Mouse (Mus musculus) embryonic facial prominence, embryonic 11.5 days (tissue): ENCODE data around the gene Rab42. TPM values are rescaled to one million over a fixed set of nuclear protein-coding genes. Genes with fewer than 3 reads are reported as not detected.
A peak's percentile ranks its signal among the peaks of the same experiment; 100 is the strongest.

Experiments
- ATAC-seq: fragments of 200-750 bp; cut with Nextera tagmentation; replicated peaks from 2 replicates; pipeline ENCODE4 v1.8.0; 2017; ENCODE audit warnings: low read depth; ENCODE audit not compliant: insufficient number of reproducible peaks, low FRiP score, low TSS enrichment
- DNase-seq: peaks from one replicate; pipeline ENCODE4 v3.0.0-alpha.2; 2015; ENCODE audit warnings: low spot score
- H3K27ac ChIP-seq: fragments of 300-500 bp; sonication (generic); replicated peaks from 2 replicates; pipeline ENCODE4 v1.5.1; 2014; ENCODE audit warnings: mild to moderate bottlenecking, low read depth, low read length, control low read depth
- H3K27me3 ChIP-seq: fragments of 300-500 bp; sonication (generic); 2 replicates; pipeline ENCODE4 v1.6.1; 2014; ENCODE audit warnings: mild to moderate bottlenecking, low read length, moderate library complexity, mixed read lengths; ENCODE audit not compliant: control insufficient read depth, insufficient read depth
- H3K36me3 ChIP-seq: fragments of 300-500 bp; sonication (generic); replicated peaks from 2 replicates; pipeline ENCODE4 v1.6.1; 2014; ENCODE audit warnings: low read depth, mild to moderate bottlenecking, low read length, moderate library complexity, mixed read lengths; ENCODE audit not compliant: control insufficient read depth, insufficient read depth
- H3K4me1 ChIP-seq: fragments of 300-500 bp; sonication (generic); 2 replicates; pipeline ENCODE4 v1.6.1; 2014; ENCODE audit warnings: low read length, mixed read lengths; ENCODE audit not compliant: control insufficient read depth, insufficient read depth
- H3K4me2 ChIP-seq: fragments of 300-500 bp; sonication (generic); 2 replicates; pipeline ENCODE4 v1.6.1; 2014; ENCODE audit warnings: low read depth, mild to moderate bottlenecking, control low read depth, low read length, moderate library complexity
- H3K4me3 ChIP-seq: fragments of 300-500 bp; sonication (generic); 2 replicates; pipeline ENCODE4 v1.5.1; 2014; ENCODE audit warnings: low read depth, low read length, control low read depth
- H3K9ac ChIP-seq: fragments of 300-500 bp; sonication (generic); replicated peaks from 2 replicates; pipeline ENCODE4 v1.6.1; 2014; ENCODE audit warnings: mild to moderate bottlenecking, control low read depth, low read length
- H3K9me3 ChIP-seq: fragments of 300-500 bp; sonication (generic); replicated peaks from 2 replicates; pipeline ENCODE4 v1.6.1; 2016; ENCODE audit warnings: mild to moderate bottlenecking, low read length, inconsistent platforms, mixed read lengths; ENCODE audit not compliant: control insufficient read depth
- whole genome bisulfite sequencing: fragments of 180-500 bp; shearing (Covaris S2); extraction: QIAGEN DNeasy Blood & Tissue Kit; methylation state at CpG from one replicate; pipeline ENCODE4 v1.1.7; 2014; 5-methylcytosine and 5-hydroxymethylcytosine counted together
- polyA plus RNA-seq: library from polyadenylated mRNA; unstranded; fragments of >200 nt; fragmentation: Nextera tagmentation; extraction: Ambion mirVana; gene quantifications from 2 replicates; pipeline ENCODE4 v1.2.1, GENCODE M21; 2014

Gene Rab42
- polyA plus RNA-seq, 1 experiment from 2014 or later = 0.67 TPM

GRCm38 (mm10) chr4:132275949-132276348 lies 27.2 kb downstream of the Rab42 start:
- no peak for ATAC-seq
- Histone ChIP-seq H3K27me3 (no peaks in the 10 kb centered on the region), H3K4me3 (no peak overlapping the region), H3K36me3 (no peaks in the 10 kb centered on the region), H3K4me1 (no peaks in the 10 kb centered on the region), H3K9me3 (no peaks in the 10 kb centered on the region), H3K27ac (no peak overlapping the region), H3K4me2 (no peak overlapping the region), H3K9ac (no peak overlapping the region)
- no peak for DNase-seq
- 84% methylated on average over 3 of the region's 3 CpGs for whole genome bisulfite sequencing

DNA sequence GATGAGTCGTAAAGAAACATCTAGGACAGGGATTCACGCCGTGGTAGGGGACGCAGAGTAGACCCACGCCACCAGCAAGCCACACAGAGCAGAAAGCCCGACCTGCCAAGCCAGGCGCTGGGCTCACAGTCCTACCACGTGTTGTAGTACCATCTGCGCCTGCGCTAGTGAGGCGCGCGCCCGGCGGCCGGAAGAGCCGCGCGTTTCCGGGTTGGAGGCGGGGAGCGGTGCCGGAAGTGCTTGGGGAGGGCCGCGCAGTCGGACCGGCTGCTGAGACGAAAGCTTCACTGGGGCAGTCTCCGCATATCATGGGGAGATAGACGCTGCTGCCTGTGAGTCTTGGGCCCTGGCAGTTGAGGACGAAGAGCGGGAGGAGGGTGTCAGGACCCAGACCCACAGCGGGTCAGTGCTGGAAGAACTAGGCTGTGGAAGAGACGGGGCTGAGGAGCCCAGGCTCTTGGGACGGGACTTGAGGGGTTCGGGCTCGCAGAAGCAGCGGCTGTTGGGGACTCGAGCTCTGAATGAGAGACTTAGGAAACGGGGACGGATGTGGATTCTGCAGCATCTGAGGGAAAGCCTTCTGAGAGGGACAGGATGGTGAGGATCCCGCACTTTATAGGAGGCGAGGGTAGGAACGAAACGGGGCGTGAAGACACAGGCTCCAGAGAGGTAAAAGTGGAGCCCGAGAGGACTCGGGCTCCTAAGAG lies 28.9 kb downstream of the Rab42 start, which contains the start of gene Taf12:
Taf12 (plus strand) TSS at position 220 of the 707 bp plus-strand sequence.
- Histone ChIP-seq H3K9me3 (no peaks in the 10 kb centered on the region), H3K36me3 (no peaks in the 10 kb centered on the region), H3K4me2 (peak within 1 kb of the TSS; percentile 83), H3K4me3 (peak within 1 kb of the TSS; percentile 49), H3K27me3 (no peaks in the 10 kb centered on the region), H3K4me1 (no peaks in the 10 kb centered on the region), H3K27ac (peak within 1 kb of the TSS; percentile 59), H3K9ac (peak within 1 kb of the TSS; percentile 64)
- WGBS = under 1% methylated on average over 48 of the region's 48 CpGs
- peak; percentile 71 for ATAC-seq
- peak; percentile 95 for DNase-seq

DNA sequence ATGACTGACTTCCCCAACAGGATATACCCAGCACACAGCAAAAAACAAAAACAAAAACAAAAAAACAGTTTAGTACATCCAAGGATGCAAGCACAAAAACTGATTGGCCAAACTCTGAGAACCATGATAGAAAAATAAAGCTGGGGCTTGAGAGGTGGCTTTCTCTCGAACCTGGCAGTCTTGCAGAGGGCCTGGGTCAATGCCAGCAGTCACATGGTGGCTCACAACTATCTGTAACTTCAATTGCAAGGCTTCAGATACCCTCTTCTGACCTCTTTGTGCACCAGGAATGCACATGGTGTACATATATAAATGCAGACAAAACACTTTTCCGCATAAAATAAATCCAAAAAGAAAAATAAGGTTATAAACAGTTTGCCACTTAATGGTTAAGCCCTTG lies 30.0 kb downstream of the Rab42 start:
- ATAC-seq = no peak
- H3K27me3 ChIP-seq = no peaks in the 10 kb centered on the region
- WGBS = 79% methylated on average over 2 of the region's 2 CpGs
- no peak overlapping the region for H3K4me3 ChIP-seq
- H3K36me3 ChIP-seq = no peaks in the 10 kb centered on the region
- H3K4me2 ChIP-seq = no peak overlapping the region; the same call in 1 of the 2 replicates
- no peak for DNase-seq
- no peak overlapping the region for H3K9ac ChIP-seq
- no peaks in the 10 kb centered on the region for H3K9me3 ChIP-seq
- no peak overlapping the region for H3K27ac ChIP-seq
- H3K4me1 ChIP-seq = no peaks in the 10 kb centered on the region

GRCm38 (mm10) chr4:132269740-132270560 lies 33.2 kb downstream of the Rab42 start:
- Histone ChIP-seq H3K27ac (peak overlapping the region; percentile 79; the same call in 1 of the 2 replicates), H3K4me3 (peak overlapping the region; percentile 18), H3K9ac (peak overlapping the region; percentile 61), H3K4me2 (peak overlapping the region; percentile 36), H3K4me1 (no peaks in the 10 kb centered on the region), H3K9me3 (no peaks in the 10 kb centered on the region), H3K36me3 (no peaks in the 10 kb centered on the region), H3K27me3 (no peaks in the 10 kb centered on the region)
- peak; percentile 96 for DNase-seq
- ATAC-seq = peak; percentile 62
- under 1% methylated on average over 35 of the region's 35 CpGs for WGBS

DNA sequence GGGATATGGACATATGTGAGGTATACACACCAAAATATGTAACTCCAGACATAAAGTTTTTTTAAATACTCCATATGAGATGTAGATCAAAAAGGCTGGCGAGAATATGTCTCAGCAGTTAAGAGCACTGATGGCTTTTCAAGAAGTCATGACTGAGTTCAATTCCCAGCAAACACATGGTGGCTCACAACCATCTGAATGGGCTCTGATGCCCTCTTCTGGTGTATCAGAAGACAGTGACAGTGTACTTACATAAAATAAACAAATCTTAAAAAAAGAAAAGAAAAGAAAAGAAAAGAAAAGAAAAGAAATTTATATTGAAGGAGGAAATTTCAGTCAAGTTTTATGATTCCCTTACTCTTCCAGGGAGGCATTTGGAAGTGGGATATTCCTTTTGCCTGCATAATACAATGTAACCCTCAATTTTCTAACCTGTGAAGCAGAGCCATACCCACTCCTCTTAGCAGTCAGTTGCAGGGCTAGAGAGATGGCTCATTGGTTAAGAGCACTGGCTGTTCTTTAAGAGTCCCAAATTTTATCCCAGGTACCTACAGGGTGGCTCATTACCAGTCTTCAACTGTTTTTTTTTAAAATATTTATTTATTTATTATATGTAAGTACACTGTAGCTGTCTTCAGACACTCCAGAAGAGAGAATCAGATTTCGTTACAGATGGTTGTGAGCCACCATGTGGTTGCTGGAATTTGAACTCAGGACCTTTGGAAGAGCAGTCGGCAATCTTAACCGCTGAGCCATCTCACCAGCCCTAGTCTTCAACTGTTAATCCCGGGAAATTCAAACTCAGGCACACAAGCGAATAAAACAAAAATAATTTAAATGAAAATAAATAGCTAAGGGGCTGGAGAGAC lies 34.1 kb downstream of the Rab42 start:
- Histone ChIP-seq H3K9ac (no peak overlapping the region), H3K27ac (no peak overlapping the region), H3K4me3 (no peak overlapping the region), H3K4me1 (no peaks in the 10 kb centered on the region), H3K4me2 (no peak overlapping the region), H3K36me3 (no peaks in the 10 kb centered on the region), H3K27me3 (no peaks in the 10 kb centered on the region), H3K9me3 (no peaks in the 10 kb centered on the region)
- 0 out of 2 replicates have a peak, but pooled peaks have one; percentile 22 for ATAC-seq
- peak; percentile 45 for DNase-seq
- WGBS = 11% methylated on average over 6 of the region's 6 CpGs

DNA sequence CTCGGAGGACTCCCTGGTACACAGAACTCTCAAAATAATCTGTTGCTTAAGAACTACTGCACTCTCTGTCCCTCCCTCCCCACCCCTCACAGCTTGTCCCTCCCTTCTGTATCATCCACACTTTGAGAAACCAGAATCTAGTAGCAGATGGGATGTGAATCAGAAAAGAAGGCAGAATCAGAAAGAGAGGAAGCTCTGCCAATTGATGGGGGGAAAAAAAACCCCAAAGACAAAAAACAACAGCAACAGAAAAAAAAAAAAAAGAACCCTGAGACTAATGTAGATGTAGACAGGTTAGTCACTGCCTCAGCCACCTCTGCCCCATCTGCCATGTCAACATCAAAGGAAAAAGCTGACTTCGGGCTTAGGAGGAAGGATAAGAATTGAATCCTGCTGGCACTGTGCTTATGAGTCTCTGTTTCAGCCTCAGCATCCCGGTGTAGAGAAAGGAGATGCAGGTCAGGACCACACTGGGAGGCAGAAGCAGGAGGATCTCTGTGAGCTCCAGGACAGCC lies 36.3 kb downstream of the Rab42 start:
- no peak overlapping the region for H3K4me2 ChIP-seq
- H3K4me3 ChIP-seq = no peak overlapping the region
- no peaks in the 10 kb centered on the region for H3K9me3 ChIP-seq
- no peaks in the 10 kb centered on the region for H3K27me3 ChIP-seq
- ATAC-seq (no peak), DNase-seq (no peak)
- no peaks in the 10 kb centered on the region for H3K36me3 ChIP-seq
- no peaks in the 10 kb centered on the region for H3K4me1 ChIP-seq
- H3K9ac ChIP-seq = no peak overlapping the region
- WGBS = 70% methylated on average over 3 of the region's 3 CpGs
- H3K27ac ChIP-seq = no peak overlapping the region

DNA sequence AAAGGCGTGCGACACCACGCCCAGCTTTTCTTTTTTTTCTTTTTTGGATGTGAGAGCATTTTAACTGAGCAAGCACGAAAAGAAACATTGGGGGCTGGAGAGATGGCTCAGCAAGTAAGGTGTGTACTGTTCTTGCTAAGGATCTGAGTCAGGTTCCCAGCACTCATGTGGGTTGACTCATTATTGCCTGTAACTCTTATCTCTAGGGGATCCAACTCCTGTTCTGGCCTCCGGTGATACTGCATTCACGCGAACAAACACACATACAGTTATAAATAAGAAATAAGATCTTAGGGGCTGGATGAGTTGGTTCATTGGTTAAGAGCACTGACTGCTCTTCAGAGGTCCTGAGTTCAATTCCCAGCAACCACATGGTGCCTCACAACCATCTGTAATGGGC lies 39.9 kb downstream of the Rab42 start:
- Histone ChIP-seq H3K9ac (no peak overlapping the region), H3K4me2 (no peak overlapping the region), H3K36me3 (no peaks in the 10 kb centered on the region), H3K27ac (no peak overlapping the region), H3K27me3 (no peaks in the 10 kb centered on the region), H3K9me3 (no peaks in the 10 kb centered on the region), H3K4me1 (no peaks in the 10 kb centered on the region), H3K4me3 (no peak overlapping the region)
- 97% methylated on average over 7 of the region's 7 CpGs for WGBS
- ATAC-seq = no peak
- no peak for DNase-seq
